Mouse (Mus musculus) thymus, postnatal 14 days (tissue): Measurements from ENCODE around the gene F12.

Experiments
- DNase-seq: peaks from one replicate; pipeline ENCODE4 v3.0.0; 2021

The F12 gene

DNA sequence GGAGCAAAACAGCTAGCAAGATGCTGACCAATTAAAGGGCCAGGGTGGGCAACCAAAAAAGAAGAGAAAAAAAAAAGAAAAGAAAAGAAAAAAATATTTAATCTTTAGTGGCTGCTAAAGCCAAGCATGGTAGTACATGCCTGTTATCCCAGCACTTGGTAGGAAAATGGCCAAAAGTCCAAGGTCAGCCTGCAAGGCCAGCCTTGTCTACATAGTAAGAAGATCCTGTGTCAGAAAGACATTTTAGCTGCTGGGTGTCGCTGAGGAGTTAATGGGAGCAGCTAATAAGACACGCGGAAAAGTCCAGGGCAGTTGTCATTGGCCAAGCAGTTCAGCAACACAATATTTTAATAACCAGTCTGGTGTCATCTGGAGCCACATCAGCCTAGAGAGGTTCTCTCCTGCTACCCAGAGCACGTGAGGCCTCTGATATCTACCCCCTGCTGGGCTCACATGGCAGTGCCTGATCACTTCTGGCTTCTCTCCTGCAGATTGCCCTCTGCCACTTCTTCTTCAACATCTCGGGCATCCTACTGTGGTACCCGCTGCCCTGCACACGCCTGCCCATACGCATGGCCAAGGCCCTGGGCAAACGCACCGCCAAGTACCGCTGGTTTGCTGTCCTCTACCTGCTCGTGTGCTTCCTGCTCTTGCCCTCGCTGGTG, 13.8 kb downstream of the F12 start:
- peak; percentile 21 for DNase-seq

DNA sequence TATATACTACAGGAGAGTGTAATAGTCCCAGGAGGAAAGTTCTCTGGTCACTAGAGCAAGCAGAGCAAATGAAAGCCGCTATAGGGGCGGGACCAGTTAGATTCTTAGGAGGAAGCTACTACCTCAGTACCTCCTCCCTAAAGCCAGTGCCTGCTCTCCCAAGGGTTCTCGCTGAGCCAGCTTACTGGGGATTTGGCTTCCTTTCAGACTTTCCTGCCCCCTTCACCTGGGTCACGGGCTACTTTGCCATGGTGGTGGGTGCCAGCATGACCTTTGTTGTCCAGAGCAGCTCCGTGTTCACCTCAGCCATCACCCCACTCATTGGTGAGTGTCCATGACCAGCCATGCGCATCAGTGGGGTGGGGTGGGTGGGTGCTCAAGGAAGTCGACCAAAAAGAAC, 14.8 kb downstream of the F12 start:
- DNase-seq, result no peak

DNA sequence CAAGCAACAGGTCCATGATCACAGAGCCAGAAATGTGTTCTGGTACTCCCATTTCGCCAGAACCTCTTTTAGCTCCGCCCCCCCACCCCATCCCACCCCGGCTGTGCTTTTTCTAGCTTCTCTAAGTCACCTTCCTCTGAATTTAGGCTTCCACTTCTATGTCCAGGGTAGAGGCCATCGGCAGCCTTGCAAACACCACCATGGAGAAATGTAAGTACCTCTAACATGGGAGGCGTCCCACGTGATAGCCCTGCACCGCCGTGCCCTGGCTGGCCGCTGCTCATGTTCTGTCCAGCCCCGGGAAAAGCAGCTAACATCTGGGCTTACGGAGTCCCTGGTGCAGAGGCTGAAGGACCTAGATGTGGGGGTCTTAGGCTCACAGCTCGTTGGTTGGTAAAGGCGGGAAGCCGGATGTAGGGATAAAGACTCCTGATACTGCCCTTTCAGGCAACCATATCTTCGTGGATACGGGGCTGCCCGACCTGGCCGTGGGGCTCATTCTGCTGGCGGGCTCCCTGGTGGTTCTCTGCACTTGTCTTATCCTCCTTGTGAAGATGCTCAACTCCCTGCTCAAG, 18.0 kb downstream of the F12 start:
- no peak for DNase-seq

DNA sequence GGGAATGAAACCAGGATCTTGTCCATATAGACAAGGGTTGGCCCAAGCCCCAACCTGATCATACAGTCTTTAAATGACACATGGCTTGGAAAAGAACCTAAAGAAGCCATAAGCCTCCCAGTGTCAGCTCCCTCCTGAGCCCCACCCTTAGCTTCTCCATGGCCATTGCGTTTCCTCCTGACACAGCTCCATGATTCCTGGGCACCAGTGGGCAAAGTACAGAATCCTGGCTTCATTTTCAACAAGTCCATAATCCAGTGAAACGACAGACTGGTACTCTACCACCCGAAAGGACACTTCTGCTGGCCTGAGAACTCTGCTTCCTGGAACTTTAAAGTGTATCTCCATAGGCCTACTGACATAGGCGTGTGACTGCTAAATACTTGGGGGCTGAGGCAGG, 19.3 kb downstream of the F12 start:
- no peak for DNase-seq

DNA sequence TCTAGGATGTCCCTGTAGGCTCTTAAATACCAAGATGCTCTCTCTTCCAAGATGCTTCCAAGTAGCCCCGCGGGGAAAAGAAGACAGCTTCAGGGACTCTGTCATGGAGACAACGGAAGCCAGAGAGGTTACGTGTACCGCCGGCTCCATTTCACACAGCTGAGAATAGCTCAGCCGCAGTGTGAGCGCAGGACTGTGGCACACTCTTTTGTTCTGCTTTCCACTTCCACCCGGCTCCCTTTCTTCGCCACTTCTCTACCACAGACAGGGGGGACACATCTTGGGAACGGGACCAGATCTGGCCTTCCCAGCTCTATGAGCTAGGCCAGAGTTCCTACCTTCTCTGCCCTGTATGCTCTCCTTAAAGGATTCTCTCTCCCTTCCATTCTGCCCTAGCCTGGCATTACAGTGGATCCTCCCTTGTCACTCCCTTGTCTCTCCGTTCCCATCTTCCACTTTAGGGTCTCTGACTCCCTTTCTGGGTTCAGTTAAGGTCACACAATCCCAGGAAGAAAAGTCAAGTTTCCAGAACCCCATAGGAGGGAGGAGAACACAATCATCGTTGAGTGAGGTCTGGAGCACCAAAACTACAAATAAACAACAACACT, 20.7 kb downstream of the F12 start:
- peak; percentile 77 for DNase-seq

DNA sequence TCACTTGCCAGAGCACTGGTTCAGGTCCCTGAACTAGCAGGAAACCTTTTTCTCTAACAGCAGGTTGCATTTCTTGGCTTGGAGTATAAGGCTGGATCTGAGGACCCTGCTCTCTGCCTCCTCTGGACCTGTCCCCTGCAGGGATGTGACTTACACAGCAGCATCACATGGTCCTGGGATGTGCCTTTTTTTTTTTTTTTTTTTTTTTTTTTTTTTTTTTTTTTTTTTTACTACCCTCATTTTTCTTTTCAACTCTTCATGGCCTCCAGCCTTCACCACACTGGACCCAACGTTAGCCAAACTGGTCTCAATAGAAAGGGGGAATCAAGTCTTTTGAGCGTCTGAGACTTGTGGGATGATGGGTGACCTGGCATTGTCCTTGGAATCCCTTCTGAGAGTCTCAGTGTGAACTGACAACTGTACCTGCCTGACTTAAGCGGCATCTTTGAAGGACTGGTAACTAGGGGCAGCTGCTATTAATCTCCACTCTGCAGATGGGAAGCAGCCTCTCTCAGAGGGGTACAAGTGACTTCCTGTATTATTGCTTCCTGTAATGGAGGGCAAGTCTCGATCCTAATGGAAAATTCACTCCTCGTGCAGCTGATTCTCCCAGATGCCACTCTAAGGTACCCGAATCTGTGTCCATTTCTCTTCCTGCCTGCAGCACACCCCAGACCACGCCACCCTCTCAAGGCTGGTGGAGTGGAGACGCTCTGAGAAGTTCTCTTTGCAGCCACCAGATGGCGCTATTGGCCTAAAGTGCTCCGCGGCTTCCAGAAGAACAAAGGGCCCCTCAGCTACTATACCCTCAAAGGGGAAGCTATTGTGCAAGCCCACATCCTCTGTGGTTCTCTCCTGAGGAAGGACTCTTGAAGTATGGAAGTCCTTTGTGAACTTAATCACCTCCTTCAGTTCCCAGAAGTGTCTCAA, 21.5 kb downstream of the F12 start:
- peak; percentile 89 for DNase-seq

DNA sequence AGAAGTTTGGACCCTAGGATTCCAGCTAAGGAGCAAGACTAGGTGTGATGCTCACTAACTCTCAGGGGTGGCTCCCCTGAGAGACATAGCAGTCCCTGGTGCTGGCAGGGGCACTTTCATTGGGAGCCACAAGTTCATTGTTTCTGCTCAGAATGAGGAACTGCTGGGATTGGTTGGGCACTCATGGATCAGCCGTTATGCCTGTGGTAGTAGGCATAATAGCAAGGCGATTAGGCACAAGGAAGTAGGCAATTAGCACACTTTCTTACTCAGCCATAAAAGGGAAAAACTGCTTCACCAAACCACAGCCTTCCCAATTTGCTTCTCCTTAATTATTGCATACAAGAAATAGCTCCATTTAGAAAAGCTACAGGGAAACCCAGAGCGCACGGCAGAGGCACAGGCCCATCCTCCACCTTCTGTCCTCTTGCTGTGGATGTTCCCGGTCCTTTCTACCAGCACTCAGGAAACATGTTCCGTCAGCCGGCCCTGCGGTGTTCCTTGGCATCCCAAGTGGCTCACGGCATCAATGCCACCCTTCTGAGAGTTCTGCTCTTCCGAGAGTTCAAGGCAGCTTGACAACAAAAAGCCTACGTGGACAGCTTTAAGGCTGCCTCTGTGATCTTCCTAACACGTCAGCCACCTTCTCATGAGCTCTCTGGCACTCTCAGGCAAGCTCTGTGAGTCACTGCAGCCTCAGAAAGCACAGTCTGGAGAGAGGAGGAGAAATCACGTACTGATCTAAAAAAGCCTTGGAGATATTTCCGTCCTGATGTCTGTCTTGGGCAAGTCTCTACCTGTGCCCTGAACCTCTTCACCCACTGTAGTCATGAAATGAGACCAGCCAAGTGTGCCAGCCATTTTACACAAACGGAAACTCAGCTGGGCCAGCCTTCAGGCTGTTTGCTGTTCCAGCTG, 22.4 kb downstream of the F12 start:
- no peak for DNase-seq

DNA sequence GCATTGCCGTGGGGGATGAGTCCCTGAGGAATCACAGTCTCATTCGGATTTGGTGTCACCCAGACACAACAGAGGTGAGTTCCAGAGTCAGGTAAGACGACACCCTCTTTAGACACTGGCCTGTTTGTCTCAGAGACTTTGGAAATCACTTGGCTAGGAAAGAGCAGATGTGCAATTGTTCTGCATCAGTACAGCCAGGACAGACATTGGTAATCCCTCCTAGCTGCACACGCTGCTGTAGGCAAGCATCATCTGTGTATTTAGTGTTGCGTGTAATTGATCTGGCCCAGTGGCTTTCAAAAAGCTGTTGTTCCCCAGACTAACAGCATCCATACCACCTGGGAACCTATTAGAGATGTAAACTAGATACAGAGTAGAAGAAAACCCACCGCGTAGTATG, 23.3 kb downstream of the F12 start:
- DNase-seq, result no peak

DNA sequence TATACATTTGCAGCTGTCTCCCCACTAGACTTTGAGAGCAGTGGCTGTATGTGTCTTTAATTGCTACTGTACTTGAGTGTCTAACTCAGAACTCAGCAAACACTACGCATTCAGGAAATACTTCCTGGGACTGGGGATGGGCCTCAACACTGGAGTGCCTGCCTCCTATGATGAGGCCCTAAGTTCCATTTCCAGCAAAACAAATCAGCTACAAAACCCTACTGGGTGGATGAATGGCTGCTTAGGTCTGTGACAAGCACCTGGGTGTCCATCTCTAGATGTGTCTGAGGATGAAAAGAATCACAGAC, 26.6 kb downstream of the F12 start:
- no peak for DNase-seq

DNA sequence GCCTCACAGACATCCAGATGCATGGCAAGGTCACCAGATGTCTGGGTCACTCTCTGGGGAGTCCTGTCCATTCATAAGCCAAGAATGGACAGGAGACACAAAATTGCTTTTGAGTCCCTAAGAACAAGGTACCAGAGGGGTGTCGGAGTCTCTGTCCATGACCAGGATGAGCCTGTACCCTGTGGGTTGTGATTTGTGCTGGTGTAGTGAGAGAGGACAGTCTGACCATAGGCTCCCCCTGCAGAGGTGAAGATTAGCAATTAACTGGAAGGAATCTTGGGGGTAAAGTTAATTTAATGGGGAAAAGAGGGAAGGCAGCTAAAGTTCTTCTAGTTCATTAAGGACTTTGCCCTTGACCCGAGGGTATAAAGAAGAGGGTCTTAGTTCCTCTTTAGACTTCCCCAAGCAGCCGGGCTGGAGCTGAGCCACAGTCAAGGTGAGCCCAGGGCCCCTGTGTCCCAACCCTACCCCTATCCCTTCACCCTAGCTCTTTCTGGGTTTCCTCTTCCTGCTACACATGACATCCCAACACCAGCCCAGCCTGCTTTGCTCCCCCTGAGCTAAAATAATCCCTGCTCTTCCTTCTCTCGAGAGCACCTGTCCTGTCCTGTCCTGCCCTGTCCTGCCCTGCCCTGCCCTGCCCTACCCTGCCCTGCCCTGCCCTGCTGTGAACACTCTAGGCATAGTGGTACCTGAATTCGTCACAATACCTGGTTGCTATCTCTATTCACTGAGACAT, 27.1 kb downstream of the F12 start:
- no peak for DNase-seq

DNA sequence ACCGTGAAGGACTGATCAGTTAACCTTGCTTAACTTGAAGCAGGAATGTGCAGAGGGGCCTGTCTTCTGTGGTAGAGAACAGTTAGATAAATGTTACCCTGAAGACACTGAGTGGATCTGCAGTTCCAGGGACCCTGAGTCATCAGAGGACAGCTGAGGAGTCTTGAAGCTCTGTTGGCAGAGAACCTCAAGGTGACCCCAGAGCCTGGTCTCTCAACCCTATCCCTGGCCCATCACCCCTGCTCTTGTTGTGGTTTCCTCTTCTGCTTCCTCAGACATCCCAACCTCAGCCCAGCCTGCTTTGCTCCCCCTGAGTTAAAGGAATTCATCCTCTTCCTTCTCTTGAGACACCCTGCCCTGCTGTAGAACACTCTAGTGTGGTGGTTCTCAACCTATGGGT, 28.5 kb downstream of the F12 start, which contains the start of gene Slc34a1:
Gene Slc34a1 (plus strand): TSS at position 100 of the 400 bp plus-strand sequence.
- DNase-seq, result no peak

DNA sequence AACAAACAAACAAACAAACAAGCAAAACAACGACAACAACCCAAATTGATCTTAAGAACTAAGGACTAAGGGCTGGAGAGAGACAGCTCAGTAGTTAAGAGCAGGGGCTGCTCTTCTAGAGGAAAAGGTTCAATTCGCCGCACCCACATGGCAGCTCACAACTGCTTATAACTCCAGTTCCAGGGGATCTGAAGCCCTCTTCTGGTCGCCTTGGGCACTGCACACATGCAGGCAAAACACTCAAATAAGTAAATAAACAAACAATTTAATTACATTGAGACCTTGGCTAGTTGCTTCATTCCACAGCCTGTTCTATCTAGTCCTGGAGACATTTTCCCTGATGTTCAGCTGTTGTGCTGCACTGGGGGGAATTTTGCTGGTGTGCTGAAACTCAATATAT, 33.7 kb downstream of the F12 start:
- DNase-seq, result peak; percentile 63

DNA sequence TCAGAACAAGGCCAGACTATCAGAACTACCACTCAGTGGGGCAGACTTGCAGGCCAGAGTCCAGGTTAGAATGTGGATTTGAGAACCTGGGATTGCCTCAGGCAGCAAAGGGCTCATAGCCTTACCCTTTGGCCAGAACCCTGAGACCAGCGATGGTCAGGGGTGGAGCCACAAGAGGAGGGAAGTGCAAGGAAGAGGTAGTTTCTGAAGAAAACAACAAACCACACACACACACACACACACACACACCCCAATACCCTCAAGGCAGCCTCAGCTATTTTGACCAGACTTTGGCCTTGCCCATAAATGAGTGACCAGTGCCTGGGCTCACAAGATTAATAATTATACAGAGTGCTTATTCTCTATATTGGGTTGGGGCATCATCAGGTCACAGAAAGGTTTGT, 35.0 kb downstream of the F12 start:
- DNase-seq, result no peak

DNA sequence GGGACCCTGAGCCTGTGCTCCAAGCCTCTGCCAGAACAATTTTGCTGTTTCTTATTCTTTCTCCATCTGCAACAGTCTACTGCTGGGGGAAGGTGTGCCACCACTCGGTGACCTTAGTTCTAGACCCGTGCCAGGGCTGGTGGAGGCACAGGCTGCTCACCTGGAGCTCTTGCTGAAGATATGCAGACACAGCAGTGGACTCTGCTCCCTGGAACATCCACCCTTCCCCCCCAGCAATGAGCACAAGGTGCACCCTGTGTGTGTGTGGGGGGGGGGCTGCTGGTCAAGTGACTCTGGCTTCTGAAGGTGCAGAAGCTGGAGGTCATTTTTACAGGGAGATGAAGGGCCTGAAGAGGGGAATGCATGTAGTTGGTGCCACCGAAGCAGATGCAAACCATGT, 35.9 kb downstream of the F12 start:
- DNase-seq, result no peak

DNA sequence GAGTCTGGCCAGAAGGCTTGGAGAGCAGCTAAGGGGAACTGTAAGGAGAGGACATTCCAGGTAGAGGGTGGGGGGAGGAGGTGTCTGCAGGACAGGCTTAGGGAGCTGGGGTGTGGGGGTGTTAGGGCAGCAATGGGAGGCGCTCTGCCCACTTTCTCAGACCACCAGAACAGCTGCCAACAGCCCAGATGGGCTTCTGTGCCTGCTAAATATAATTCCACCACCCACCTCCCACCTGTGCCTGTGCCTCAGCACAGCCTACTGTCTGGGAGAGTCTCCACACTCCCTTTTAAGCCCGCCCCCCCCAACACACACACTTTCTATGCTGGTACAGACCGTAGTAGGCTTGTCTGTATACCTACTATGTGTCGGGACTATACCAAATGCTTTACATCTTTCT, 44.8 kb downstream of the F12 start:
- DNase-seq, result no peak

DNA sequence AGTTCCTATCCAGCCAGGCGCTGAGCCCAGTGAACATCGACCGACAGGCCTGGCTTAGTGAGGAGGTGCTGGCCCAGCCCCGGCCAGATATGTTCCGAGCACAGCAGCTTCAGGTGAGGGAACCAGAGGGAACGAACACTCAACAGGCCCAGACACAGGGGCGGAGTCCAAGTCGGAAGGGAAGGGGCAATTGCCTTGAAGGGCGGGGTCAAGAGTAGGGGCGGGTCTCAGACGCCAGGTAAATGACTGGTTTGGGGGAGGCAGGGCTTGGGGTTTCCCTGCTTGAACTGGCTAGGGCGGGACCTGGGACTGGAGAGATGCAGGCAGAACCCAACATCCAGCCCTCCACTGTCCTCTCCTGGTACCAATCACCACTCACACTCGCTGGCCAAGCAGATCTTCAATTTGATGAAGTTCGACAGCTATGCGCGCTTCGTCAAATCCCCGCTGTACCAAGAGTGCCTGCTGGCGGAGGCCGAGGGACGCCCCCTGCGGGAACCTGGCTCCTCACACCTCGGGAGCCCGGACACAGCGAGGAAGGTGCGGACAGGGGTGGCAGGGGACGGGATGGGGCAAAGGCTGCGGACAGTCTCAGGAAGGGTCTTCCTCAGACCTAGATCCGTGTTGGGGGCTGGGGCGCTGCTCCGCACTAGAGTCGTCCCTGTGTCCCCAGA, 47.5 kb downstream of the F12 start:
- no peak for DNase-seq

DNA sequence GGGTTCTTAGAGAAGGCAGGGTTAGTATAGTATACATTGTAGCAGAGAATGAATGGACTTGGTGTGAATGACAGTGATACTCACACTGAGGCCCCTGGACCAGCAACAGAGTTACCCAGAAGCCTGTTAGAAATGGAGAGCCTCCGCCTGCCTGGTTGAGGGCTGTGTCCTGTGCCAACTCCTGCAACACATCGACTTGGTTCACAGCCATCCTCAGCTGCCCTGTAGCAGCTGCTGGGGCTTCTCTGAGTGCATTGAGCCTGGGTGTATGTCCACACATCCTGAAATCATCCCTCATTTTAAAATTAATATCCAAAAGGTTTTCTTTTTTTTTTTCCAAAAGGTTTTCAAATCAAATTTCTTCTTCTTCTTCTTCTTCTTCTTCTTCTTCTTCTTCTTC, 50.7 kb downstream of the F12 start:
- DNase-seq, result no peak

DNA sequence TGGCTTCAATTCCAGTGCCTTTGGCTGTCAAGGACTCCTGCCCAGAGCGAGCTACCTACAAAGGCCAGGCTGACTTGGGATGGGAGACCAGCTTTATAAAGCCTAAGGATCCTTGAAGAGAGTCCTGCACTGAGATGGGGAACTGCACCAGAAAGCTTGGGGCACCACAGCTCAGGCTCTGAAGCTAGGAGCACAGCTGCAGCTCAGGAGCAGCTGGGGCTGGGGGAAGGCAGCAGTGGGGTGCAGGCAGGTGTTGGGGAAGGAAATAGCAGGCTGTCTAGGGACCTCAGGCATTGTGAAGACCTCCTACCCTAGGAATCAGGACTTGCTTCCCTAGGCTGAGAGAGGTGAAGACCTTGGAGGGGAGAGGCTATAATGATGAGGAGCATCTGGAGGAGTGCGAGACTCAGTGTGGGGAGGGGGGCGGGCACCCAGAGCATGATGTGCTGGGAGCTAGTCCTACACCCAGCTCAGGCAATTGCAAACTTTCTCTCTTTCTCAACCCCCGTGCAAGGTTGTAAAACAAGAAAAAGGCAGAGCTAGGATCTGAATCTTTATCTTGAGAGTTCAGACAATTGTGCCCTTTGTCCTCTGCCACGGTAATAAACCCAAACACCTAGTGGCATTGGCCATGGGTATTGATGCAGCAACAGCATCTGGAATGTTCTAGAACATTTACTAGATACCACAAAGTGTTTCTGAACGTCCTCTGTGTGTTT, 52.2 kb downstream of the F12 start:
- DNase-seq, result peak; percentile 84

DNA sequence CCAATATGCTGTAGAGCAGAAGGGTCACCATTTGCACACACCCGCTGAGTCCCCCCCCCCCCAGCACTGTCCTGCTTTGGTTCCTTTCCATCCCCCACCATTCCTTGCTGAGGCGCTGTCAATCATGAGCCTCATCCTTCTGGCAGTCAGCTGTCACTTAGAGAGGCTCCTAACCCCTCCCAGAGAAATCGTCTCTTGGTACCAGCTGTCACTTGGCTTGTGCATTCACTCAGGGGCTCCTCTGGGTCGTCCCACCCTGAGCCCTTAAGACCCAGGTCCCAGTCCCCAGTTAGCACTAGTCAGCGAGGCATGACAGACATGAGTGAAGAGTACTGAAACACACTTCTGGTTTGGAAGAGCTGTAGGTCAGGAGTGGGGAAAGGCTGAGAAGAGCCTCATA, 54.9 kb downstream of the F12 start:
- DNase-seq, result no peak

DNA sequence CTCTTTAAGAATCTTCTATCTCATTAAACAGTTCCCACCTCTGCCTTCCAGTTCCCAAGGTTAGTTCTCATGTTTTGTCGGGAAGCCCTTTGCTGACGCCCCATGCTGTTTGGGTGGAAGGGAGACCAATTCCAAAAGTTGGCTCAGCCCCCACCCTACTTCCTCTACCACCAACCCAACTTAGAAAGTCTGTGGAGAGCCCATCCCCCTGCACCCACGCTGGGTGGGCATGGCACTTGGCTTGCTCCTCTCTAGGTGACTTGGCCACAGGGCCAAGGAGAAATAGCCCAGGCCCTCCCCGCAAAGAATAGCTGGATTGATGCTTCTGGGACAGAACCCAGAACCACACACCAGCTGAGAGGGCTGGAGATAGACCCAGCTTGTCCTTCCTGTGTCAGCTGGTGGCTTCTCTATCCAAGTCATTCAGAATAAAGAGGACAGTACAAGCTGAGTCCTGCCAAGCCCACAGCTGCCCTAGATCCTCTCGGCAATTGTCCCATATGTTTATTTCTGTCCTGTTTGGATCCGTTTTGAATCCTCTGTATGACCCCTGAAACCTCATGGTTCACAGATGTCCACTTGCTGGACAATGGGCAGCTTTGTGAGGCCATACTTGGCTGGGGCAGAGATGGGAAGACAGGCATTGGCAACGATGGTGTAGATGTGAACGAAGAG, 55.4 kb downstream of the F12 start:
- DNase-seq, result peak; percentile 53
